Mouse (Mus musculus) ES-E14 (cell line): ENCODE measurements around the gene Itih5.

Experiments
- CHD2 ChIP-seq: IDR thresholded peaks from 2 replicates; pipeline ENCODE4 v1.6.1; 2014; ENCODE audit warnings: mild to moderate bottlenecking, low read depth, low read length, inconsistent platforms
- ZC3H11A ChIP-seq: IDR thresholded peaks from 2 replicates; pipeline ENCODE4 v1.6.1; 2012; ENCODE audit warnings: low read depth, mild to moderate bottlenecking, inconsistent platforms, low read length, borderline replicate concordance
- ZNF384 ChIP-seq: IDR thresholded peaks from 2 replicates; pipeline ENCODE4 v1.6.1; 2012; ENCODE audit warnings: low read depth, low read length, inconsistent platforms

GRCm38 (mm10) chr2:10242970-10243369 is 89.6 kb downstream of the Itih5 start:
- no peak for TF ChIP-seq CHD2
- no peak for TF ChIP-seq ZNF384
- TF ChIP-seq ZC3H11A, result no peak
